Mouse (Mus musculus) liver, embryonic 13.5 days (tissue): ENCODE measurements around the gene Tex37. TPM values are rescaled to one million over a fixed set of nuclear protein-coding genes. Genes with fewer than 3 reads are reported as not detected.
A peak's percentile ranks its signal among the peaks of the same experiment; 100 is the strongest.

Experiments used
- ATAC-seq: fragments of 200-750 bp; cut with Nextera tagmentation; 2 replicates; pipeline ENCODE4 v1.8.0; 2017; ENCODE audit warnings: low read depth, mild to moderate bottlenecking, moderate number of reproducible peaks, moderate library complexity
- DNase-seq: peaks from one replicate; pipeline ENCODE4 v3.0.0; 2022
- H3K27ac ChIP-seq: fragments of 300-500 bp; sonication (generic); 2 replicates; pipeline ENCODE4 v1.5.1; 2015; ENCODE audit warnings: moderate library complexity, mild to moderate bottlenecking, inconsistent platforms
- H3K27me3 ChIP-seq: fragments of 300-500 bp; sonication (generic); 2 replicates; pipeline ENCODE4 v1.6.1; 2015; ENCODE audit warnings: mild to moderate bottlenecking, inconsistent platforms
- H3K36me3 ChIP-seq: fragments of 300-500 bp; sonication (generic); 2 replicates; pipeline ENCODE4 v1.6.1; 2015; ENCODE audit warnings: mild to moderate bottlenecking, inconsistent platforms
- H3K4me1 ChIP-seq: fragments of 300-500 bp; sonication (generic); replicated peaks from 2 replicates; pipeline ENCODE4 v1.6.1; 2015; ENCODE audit warnings: inconsistent platforms
- H3K4me2 ChIP-seq: fragments of 300-500 bp; sonication (generic); 2 replicates; pipeline ENCODE4 v1.6.1; 2015; ENCODE audit warnings: inconsistent platforms, mild to moderate bottlenecking, moderate library complexity
- H3K4me3 ChIP-seq: fragments of 300-500 bp; sonication (generic); replicated peaks from 2 replicates; pipeline ENCODE4 v1.5.1; 2015; ENCODE audit warnings: mild to moderate bottlenecking, inconsistent platforms
- H3K9ac ChIP-seq: fragments of 300-500 bp; sonication (generic); 2 replicates; pipeline ENCODE4 v1.6.1; 2015; ENCODE audit warnings: mild to moderate bottlenecking, inconsistent platforms
- H3K9me3 ChIP-seq: fragments of 300-500 bp; sonication (generic); replicated peaks from 2 replicates; pipeline ENCODE4 v1.6.1; 2016; ENCODE audit warnings: inconsistent platforms
- WGBS: fragments of 180-500 bp; shearing (Covaris S2); methylation state at CpG from one replicate; pipeline ENCODE4 v1.1.7; 2015; ENCODE audit not compliant: insufficient replicate concordance; 5-methylcytosine and 5-hydroxymethylcytosine counted together
- polyA plus RNA-seq: library from polyadenylated mRNA; unstranded; fragments of >200 nt; fragmentation: Nextera tagmentation; extraction: Ambion mirVana; gene quantifications from 2 replicates; pipeline ENCODE4 v1.2.1, GENCODE M21; 2015

Tex37 gene
- polyA plus RNA-seq, 1 experiment from 2014 or later, result not detected

- no peaks in the 10 kb centered on the region for H3K4me1 ChIP-seq
- ATAC-seq (peak; percentile 57; the same call in 1 of the 2 replicates), DNase-seq (peak; percentile 57)
- H3K9ac ChIP-seq, result no peak overlapping the region
- no peak overlapping the region for H3K27ac ChIP-seq
- no peaks in the 10 kb centered on the region for H3K27me3 ChIP-seq
- H3K4me3 ChIP-seq, result no peak overlapping the region
- no peaks in the 10 kb centered on the region for H3K9me3 ChIP-seq
- H3K4me2 ChIP-seq, result no peak overlapping the region
- peaks cover 50% of the 10 kb centered on the region for H3K36me3 ChIP-seq
- 13% methylated on average over 5 of the region's 5 CpGs for WGBS
These were observed 37.9 kb downstream of the Tex37 start for GRCm38 (mm10) chr6:70880714-70881304.

DNA sequence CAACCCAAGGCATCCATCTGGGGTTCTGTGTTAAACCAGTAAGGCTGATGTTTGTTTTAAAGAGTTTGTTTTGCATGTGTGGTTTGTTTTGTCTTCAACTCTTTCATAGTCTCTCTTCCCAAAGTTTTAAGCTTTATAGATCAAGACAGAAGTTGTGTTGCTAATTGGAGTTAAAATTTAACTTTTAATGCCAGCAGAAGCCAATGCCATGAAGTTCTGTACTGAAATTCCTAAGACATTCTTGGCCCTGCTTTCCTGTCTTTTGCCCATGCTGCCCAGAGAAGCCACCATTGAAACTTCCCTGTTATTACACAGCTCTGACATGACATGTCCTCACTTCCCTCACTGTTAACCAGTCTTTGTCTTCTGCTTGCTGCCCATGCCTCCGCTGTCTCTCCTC lies 43.7 kb downstream of the Tex37 start:
- peaks cover 16% of the 10 kb centered on the region for H3K36me3 ChIP-seq
- H3K4me1 ChIP-seq, result peaks cover 15% of the 10 kb centered on the region
- 73% methylated on average over 1 of the region's 1 CpGs for WGBS
- no peak for DNase-seq
- no peak overlapping the region for H3K9ac ChIP-seq
- no peak overlapping the region for H3K4me2 ChIP-seq
- H3K9me3 ChIP-seq, result no peaks in the 10 kb centered on the region
- no peak overlapping the region for H3K27ac ChIP-seq
- H3K27me3 ChIP-seq, result no peaks in the 10 kb centered on the region
- ATAC-seq, result no peak
- no peak overlapping the region for H3K4me3 ChIP-seq

DNA sequence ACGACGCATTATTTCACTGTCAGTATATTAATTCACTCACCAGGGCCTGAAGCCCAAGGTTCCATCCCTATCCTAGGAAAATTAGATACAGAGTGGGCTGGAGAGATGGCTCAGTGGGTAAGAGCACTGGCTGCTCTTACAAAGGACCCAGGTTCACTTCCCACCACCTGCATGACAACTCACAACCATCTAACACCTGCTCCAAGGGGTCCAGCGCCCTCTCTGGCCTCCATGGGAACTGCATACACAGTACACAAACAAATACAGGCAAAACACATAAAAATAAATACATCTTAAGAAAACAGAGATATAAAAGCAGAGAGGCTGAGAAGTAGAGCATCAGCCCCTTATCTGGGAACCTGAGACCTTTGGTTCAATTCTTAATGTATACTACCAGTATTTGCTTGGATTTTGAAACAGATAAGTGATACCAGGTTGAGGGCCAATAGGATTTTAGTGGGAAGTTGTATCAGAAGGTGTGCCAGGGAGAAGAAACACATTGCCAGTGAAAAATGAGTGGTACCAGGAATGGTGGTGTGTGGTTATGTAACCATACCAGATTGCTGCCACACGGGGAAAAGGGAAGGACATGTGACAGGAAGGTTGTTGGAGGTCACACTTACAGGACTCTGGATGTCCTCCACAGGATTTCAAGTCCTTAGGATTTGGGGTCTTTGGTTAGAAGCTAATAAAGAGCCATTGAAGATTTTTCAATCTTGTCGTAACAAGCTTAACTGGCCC lies 44.5 kb downstream of the Tex37 start:
- no peak for ATAC-seq
- no peak overlapping the region for H3K4me2 ChIP-seq
- no peak overlapping the region for H3K27ac ChIP-seq
- peaks cover 15% of the 10 kb centered on the region for H3K4me1 ChIP-seq
- no peak overlapping the region for H3K9ac ChIP-seq
- DNase-seq, result no peak
- H3K9me3 ChIP-seq, result no peaks in the 10 kb centered on the region
- WGBS, result 66% methylated on average over 5 of the region's 5 CpGs
- no peak overlapping the region for H3K4me3 ChIP-seq
- peaks cover 11% of the 10 kb centered on the region for H3K36me3 ChIP-seq
- no peaks in the 10 kb centered on the region for H3K27me3 ChIP-seq

DNA sequence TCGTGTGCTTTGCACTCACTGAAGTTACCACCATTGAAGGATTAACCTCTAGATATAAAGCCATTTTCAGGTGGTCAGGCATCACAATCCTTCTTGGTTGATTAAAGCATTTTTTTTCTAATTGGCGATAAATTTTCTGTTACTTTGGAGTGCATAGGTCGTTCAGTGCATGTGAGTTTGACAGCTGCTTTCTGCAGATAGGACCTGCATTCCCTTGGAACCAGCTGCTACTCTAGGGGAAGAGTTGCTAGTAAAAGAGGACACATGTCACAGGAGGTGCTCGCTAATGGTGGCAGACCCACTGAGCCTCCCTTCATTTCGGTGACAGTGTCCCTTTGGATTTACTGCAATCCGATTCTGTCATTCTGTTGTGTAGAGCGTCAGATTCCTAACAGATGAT lies 46.2 kb downstream of the Tex37 start:
- no peaks in the 10 kb centered on the region for H3K9me3 ChIP-seq
- peaks cover 15% of the 10 kb centered on the region for H3K4me1 ChIP-seq
- ATAC-seq (no peak), DNase-seq (no peak)
- peaks cover 3% of the 10 kb centered on the region; the same call in 1 of the 2 replicates for H3K36me3 ChIP-seq
- H3K27ac ChIP-seq, result no peak overlapping the region
- 72% methylated on average over 7 of the region's 7 CpGs for WGBS
- no peak overlapping the region for H3K4me2 ChIP-seq
- no peaks in the 10 kb centered on the region for H3K27me3 ChIP-seq
- H3K9ac ChIP-seq, result no peak overlapping the region
- no peak overlapping the region for H3K4me3 ChIP-seq

- DNase-seq (no peak), ATAC-seq (peak; percentile 34; the same call in 1 of the 2 replicates)
- Histone ChIP-seq H3K9ac (no peak overlapping the region), H3K4me3 (no peak overlapping the region), H3K4me2 (no peak overlapping the region), H3K27ac (no peak overlapping the region), H3K9me3 (no peaks in the 10 kb centered on the region), H3K4me1 (peaks cover 15% of the 10 kb centered on the region), H3K36me3 (no peaks in the 10 kb centered on the region), H3K27me3 (no peaks in the 10 kb centered on the region)
- 80% methylated on average over 10 of the region's 10 CpGs for WGBS
These were observed 46.6 kb downstream of the Tex37 start for GRCm38 (mm10) chr6:70872128-70872527.

GRCm38 (mm10) chr6:70871511-70871980 lies 47.2 kb downstream of the Tex37 start:
- Histone ChIP-seq H3K27me3 (no peaks in the 10 kb centered on the region), H3K4me3 (no peak overlapping the region), H3K4me1 (peaks cover 15% of the 10 kb centered on the region), H3K4me2 (no peak overlapping the region), H3K9ac (no peak overlapping the region), H3K27ac (no peak overlapping the region), H3K9me3 (no peaks in the 10 kb centered on the region), H3K36me3 (no peaks in the 10 kb centered on the region)
- no peak for ATAC-seq
- WGBS, result 49% methylated on average over 14 of the region's 14 CpGs
- no peak for DNase-seq

DNA sequence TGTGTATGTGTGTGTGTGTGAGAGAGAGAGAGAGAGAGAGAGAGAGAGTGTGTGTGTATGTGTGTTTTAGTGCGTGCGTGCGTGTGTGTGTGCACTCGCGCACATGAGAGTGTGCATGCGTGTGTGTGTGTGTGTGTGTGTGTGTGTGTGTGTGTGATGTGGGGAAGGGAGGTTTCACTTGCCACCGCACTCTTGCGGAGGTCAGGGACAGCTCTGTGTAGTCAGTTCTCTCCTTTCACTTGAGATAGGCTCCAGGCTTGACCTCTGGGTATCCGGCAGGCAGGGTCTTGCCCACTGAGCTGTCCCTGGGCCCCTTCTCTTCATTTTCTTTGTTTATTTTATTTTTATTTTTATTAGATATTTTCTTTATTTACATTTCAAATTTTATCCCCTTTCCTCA lies 51.4 kb downstream of the Tex37 start:
- WGBS, result 95% methylated on average over 9 of the region's 9 CpGs
- no peak overlapping the region for H3K4me2 ChIP-seq
- no peak for ATAC-seq
- H3K9me3 ChIP-seq, result no peaks in the 10 kb centered on the region
- H3K4me3 ChIP-seq, result no peak overlapping the region
- H3K4me1 ChIP-seq, result peaks cover 27% of the 10 kb centered on the region
- no peak for DNase-seq
- no peak overlapping the region for H3K27ac ChIP-seq
- H3K9ac ChIP-seq, result no peak overlapping the region
- no peaks in the 10 kb centered on the region for H3K36me3 ChIP-seq
- H3K27me3 ChIP-seq, result no peaks in the 10 kb centered on the region

- H3K9me3 ChIP-seq, result no peaks in the 10 kb centered on the region
- no peak overlapping the region for H3K27ac ChIP-seq
- peaks cover 27% of the 10 kb centered on the region for H3K4me1 ChIP-seq
- no peaks in the 10 kb centered on the region for H3K36me3 ChIP-seq
- H3K4me3 ChIP-seq, result no peak overlapping the region
- ATAC-seq (no peak), DNase-seq (no peak)
- no peaks in the 10 kb centered on the region for H3K27me3 ChIP-seq
- H3K4me2 ChIP-seq, result no peak overlapping the region
- H3K9ac ChIP-seq, result no peak overlapping the region
- 81% methylated on average over 5 of the region's 5 CpGs for WGBS
These were observed 52.0 kb downstream of the Tex37 start for GRCm38 (mm10) chr6:70866761-70867160.

GRCm38 (mm10) chr6:70864285-70864684 lies 54.4 kb downstream of the Tex37 start:
- Histone ChIP-seq H3K9ac (no peak overlapping the region), H3K4me2 (no peak overlapping the region), H3K4me1 (peaks cover 25% of the 10 kb centered on the region), H3K9me3 (no peaks in the 10 kb centered on the region), H3K27ac (no peak overlapping the region), H3K36me3 (peaks cover 6% of the 10 kb centered on the region; the same call in 1 of the 2 replicates), H3K27me3 (no peaks in the 10 kb centered on the region), H3K4me3 (no peak overlapping the region)
- 68% methylated on average over 6 of the region's 6 CpGs for WGBS
- DNase-seq, result no peak
- no peak for ATAC-seq

Other genes with a start within 250 kb of the Tex37 start
- 3.7 and 4.5 TPM in 2 replicates for gene Rpia, start 126.7 kb downstream of the Tex37 start, polyA plus RNA-seq
- gene Eif2ak3, start 74.4 kb downstream of the Tex37 start, polyA plus RNA-seq, result 3.4 and 3.5 TPM in 2 replicates
- gene Foxi3, start 37.6 kb upstream of the Tex37 start, polyA plus RNA-seq, result not detected in 2 replicates
- 7.3 and 8.1 TPM in 2 replicates for gene Thnsl2, start 225.5 kb upstream of the Tex37 start, polyA plus RNA-seq